Mouse (Mus musculus): ENCODE results near the gene Paf1. TPM values are rescaled to one million over a fixed set of nuclear protein-coding genes. Genes with fewer than 3 reads are reported as not detected.

Paf1 gene
- polyA plus RNA-seq, 2 experiments, result 15.0 to 40.4 TPM

DNA sequence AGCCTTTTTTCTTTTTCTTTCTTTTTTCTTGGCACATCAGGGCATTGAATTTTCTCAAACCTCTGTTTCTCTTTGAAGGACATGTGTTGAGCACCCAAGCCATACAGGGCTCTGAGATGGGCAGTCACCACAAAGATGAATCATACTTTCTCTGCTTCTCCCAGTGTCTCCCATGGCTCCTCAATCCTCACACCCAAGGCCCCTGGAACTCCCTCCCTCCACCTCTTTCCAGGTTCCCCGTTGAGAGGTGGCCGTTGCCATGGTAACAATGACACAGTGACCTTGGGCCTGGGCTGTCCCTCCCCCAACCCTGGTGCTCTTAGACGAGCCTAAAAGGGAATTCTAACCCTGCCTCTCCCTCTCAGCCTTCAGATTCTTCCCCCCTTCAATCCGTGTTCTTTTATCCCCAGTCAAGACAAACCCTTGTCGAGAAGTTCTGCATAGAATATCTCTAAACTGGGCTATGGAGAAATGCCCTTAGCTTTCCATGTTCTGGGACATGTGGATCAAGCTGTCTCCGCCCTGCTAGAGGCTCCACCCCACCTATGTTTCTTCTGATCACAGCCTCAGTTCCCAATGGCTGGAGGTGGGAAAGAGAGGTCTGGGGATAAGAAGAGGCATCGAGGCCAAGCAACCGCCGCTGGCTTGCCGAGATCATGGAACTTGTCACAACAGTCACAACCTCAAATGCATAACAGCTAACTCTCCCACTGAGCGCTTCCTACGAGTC, 54.5 kb downstream of the Paf1 start:
- Histone ChIP-seq H3K4me1 (replicated peaks; ENCODE audit: control insufficient read depth in 2 of 2, insufficient read depth in 2 of 2, low read length in 1 of 2) (peaks cover 0 to 4% of the 10 kb centered on the region in 2 experiments; a peak in 2 of 4 replicates), H3K27ac (no peak overlapping the region), H3K36me3 (replicated peaks; ENCODE audit: control insufficient read depth, insufficient read depth, low read depth) (no peaks in the 10 kb centered on the region), H3K9me3 (ENCODE audit: control insufficient read depth, low read length) (no peaks in the 10 kb centered on the region), H3K9ac (replicated peaks) (no peak overlapping the region), H3K4me3 (ENCODE audit: insufficient read depth in 1 of 2, low read depth in 2 of 2, low read length in 2 of 2) (no peak overlapping the region), H3K27me3 (ENCODE audit: control insufficient read depth, insufficient read depth, low read length) (no peaks in the 10 kb centered on the region), H3K4me2 (ENCODE audit: low read depth) (no peak overlapping the region)
- DNase-seq (ENCODE audit: low read depth in 3 of 3, low spot score in 3 of 3) (no peak), ATAC-seq (ENCODE audit: insufficient read depth) (no peak)
- 54% methylated on average over 12 of the region's 12 CpGs for WGBS (ENCODE audit: insufficient replicate concordance)
- no peak for TF ChIP-seq EP300 (IDR thresholded peaks at IDR 0.05; ENCODE audit: low read depth)
- no peak for TF ChIP-seq CTCF (IDR thresholded peaks at IDR 0.05; ENCODE audit: low read depth)

- no peaks in the 10 kb centered on the region for H3K4me1 ChIP-seq (replicated peaks; ENCODE audit: control insufficient read depth in 2 of 2, insufficient read depth in 2 of 2, low read length in 1 of 2)
- ATAC-seq (ENCODE audit: insufficient read depth) (no peak), DNase-seq (ENCODE audit: low read depth in 3 of 3, low spot score in 3 of 3) (no peak)
- H3K36me3 ChIP-seq (replicated peaks; ENCODE audit: control insufficient read depth, insufficient read depth, low read depth), result no peaks in the 10 kb centered on the region
- TF ChIP-seq EP300 (IDR thresholded peaks at IDR 0.05; ENCODE audit: low read depth), result no peak
- no peak for TF ChIP-seq CTCF (IDR thresholded peaks at IDR 0.05; ENCODE audit: low read depth)
- H3K27ac ChIP-seq, result no peak overlapping the region
- no peak overlapping the region for H3K9ac ChIP-seq (replicated peaks)
- 61% methylated on average over 13 of the region's 13 CpGs for WGBS (ENCODE audit: insufficient replicate concordance)
- no peak overlapping the region for H3K4me3 ChIP-seq (ENCODE audit: insufficient read depth in 1 of 2, low read depth in 2 of 2, low read length in 2 of 2)
- H3K4me2 ChIP-seq (ENCODE audit: low read depth), result no peak overlapping the region
- no peaks in the 10 kb centered on the region for H3K9me3 ChIP-seq (ENCODE audit: control insufficient read depth, low read length)
- no peaks in the 10 kb centered on the region for H3K27me3 ChIP-seq (ENCODE audit: control insufficient read depth, insufficient read depth, low read length)
Measured at GRCm38 (mm10) chr7:28447865-28448820, 55.4 kb downstream of the Paf1 start.

Other genes with a start within 250 kb of the Paf1 start
- gene Fbl, start 223.2 kb upstream of the Paf1 start, polyA plus RNA-seq (2012; rRNA removed), result 135 and 219 TPM in 2 replicates
- 24.4 and 29.7 TPM in 2 replicates for gene Fbl, start 223.2 kb upstream of the Paf1 start, polyA plus RNA-seq (2014; fragmentation: Nextera tagmentation; extraction: Ambion mirVana)
- 2.7 and 3.6 TPM in 2 replicates for gene Dyrk1b, start 213.5 kb upstream of the Paf1 start, polyA plus RNA-seq (2012; rRNA removed)
- 1.9 and 2.5 TPM in 2 replicates for gene Dyrk1b, start 213.5 kb upstream of the Paf1 start, polyA plus RNA-seq (2014; fragmentation: Nextera tagmentation; extraction: Ambion mirVana)
- gene Eid2, start 125.1 kb upstream of the Paf1 start, polyA plus RNA-seq (2012; rRNA removed), result 1.3 and 2.3 TPM in 2 replicates
- gene Eid2, start 125.1 kb upstream of the Paf1 start, polyA plus RNA-seq (2014; fragmentation: Nextera tagmentation; extraction: Ambion mirVana), result 0.38 and 1.1 TPM in 2 replicates
- 1.5 and 1.7 TPM in 2 replicates for gene Eid2b, start 115.2 kb upstream of the Paf1 start, polyA plus RNA-seq (2012; rRNA removed)
- 1.4 and 2.1 TPM in 2 replicates for gene Eid2b, start 115.2 kb upstream of the Paf1 start, polyA plus RNA-seq (2014; fragmentation: Nextera tagmentation; extraction: Ambion mirVana)
- not detected in 2 replicates for gene Selenov, start 101.8 kb upstream of the Paf1 start, polyA plus RNA-seq (2012; rRNA removed)
- not detected in 2 replicates for gene Selenov, start 101.8 kb upstream of the Paf1 start, polyA plus RNA-seq (2014; fragmentation: Nextera tagmentation; extraction: Ambion mirVana)
- gene Dll3, start 90.7 kb upstream of the Paf1 start, polyA plus RNA-seq (2012; rRNA removed), result 0.03 and 0.04 TPM in 2 replicates
- not detected in 2 replicates for gene Dll3, start 90.7 kb upstream of the Paf1 start, polyA plus RNA-seq (2014; fragmentation: Nextera tagmentation; extraction: Ambion mirVana)
- gene Timm50, start 80.9 kb upstream of the Paf1 start, polyA plus RNA-seq (2012; rRNA removed), result 45.4 and 52.3 TPM in 2 replicates
- gene Timm50, start 80.9 kb upstream of the Paf1 start, polyA plus RNA-seq (2014; fragmentation: Nextera tagmentation; extraction: Ambion mirVana), result 91.1 and 95.2 TPM in 2 replicates
- gene Supt5, start 54.2 kb upstream of the Paf1 start, polyA plus RNA-seq (2012; rRNA removed), result 29.4 and 29.6 TPM in 2 replicates
- 21.7 and 26.2 TPM in 2 replicates for gene Supt5, start 54.2 kb upstream of the Paf1 start, polyA plus RNA-seq (2014; fragmentation: Nextera tagmentation; extraction: Ambion mirVana)
- 512 and 1,209 TPM in 2 replicates for gene Rps16, start 42.3 kb upstream of the Paf1 start, polyA plus RNA-seq (2012; rRNA removed)
- 874 and 900 TPM in 2 replicates for gene Rps16, start 42.3 kb upstream of the Paf1 start, polyA plus RNA-seq (2014; fragmentation: Nextera tagmentation; extraction: Ambion mirVana)
- 3.2 and 3.3 TPM in 2 replicates for gene Plekhg2, start 20.4 kb upstream of the Paf1 start, polyA plus RNA-seq (2012; rRNA removed)
- gene Plekhg2, start 20.4 kb upstream of the Paf1 start, polyA plus RNA-seq (2014; fragmentation: Nextera tagmentation; extraction: Ambion mirVana), result 2.7 and 3.4 TPM in 2 replicates
- 3.9 and 5.1 TPM in 2 replicates for gene Zfp36, start 12.7 kb upstream of the Paf1 start, polyA plus RNA-seq (2012; rRNA removed)
- 4.6 and 5.0 TPM in 2 replicates for gene Zfp36, start 12.7 kb upstream of the Paf1 start, polyA plus RNA-seq (2014; fragmentation: Nextera tagmentation; extraction: Ambion mirVana)
- 21.0 and 22.2 TPM in 2 replicates for gene Med29, start 243 bp upstream of the Paf1 start, polyA plus RNA-seq (2012; rRNA removed)
- gene Med29, start 243 bp upstream of the Paf1 start, polyA plus RNA-seq (2014; fragmentation: Nextera tagmentation; extraction: Ambion mirVana), result 25.7 and 27.2 TPM in 2 replicates
- gene Gmfg, start 44.5 kb downstream of the Paf1 start, polyA plus RNA-seq (2012; rRNA removed), result 13.1 and 22.2 TPM in 2 replicates
- gene Gmfg, start 44.5 kb downstream of the Paf1 start, polyA plus RNA-seq (2014; fragmentation: Nextera tagmentation; extraction: Ambion mirVana), result 31.4 and 39.3 TPM in 2 replicates
- gene Lrfn1, start 59.0 kb downstream of the Paf1 start, polyA plus RNA-seq (2012; rRNA removed), result 0.41 and 0.58 TPM in 2 replicates
- 0.15 TPM in 1 of 2 replicates, not detected in the other for gene Lrfn1, start 59.0 kb downstream of the Paf1 start, polyA plus RNA-seq (2014; fragmentation: Nextera tagmentation; extraction: Ambion mirVana)
- gene Ifnl2, start 117.5 kb downstream of the Paf1 start, polyA plus RNA-seq (2012; rRNA removed), result not detected in 2 replicates
- gene Ifnl2, start 117.5 kb downstream of the Paf1 start, polyA plus RNA-seq (2014; fragmentation: Nextera tagmentation; extraction: Ambion mirVana), result not detected in 2 replicates
- not detected in 2 replicates for gene Ifnl3, start 129.9 kb downstream of the Paf1 start, polyA plus RNA-seq (2012; rRNA removed)
- gene Ifnl3, start 129.9 kb downstream of the Paf1 start, polyA plus RNA-seq (2014; fragmentation: Nextera tagmentation; extraction: Ambion mirVana), result not detected in 2 replicates
- not detected in 2 replicates for gene Sycn, start 147.9 kb downstream of the Paf1 start, polyA plus RNA-seq (2012; rRNA removed)
- gene Sycn, start 147.9 kb downstream of the Paf1 start, polyA plus RNA-seq (2014; fragmentation: Nextera tagmentation; extraction: Ambion mirVana), result not detected in 2 replicates
- gene Nccrp1, start 154.3 kb downstream of the Paf1 start, polyA plus RNA-seq (2012; rRNA removed), result 0.05 TPM in 1 of 2 replicates, not detected in the other
- not detected in 2 replicates for gene Nccrp1, start 154.3 kb downstream of the Paf1 start, polyA plus RNA-seq (2014; fragmentation: Nextera tagmentation; extraction: Ambion mirVana)
- gene Samd4b, start 205.2 kb downstream of the Paf1 start, polyA plus RNA-seq (2012; rRNA removed), result 12.0 and 14.2 TPM in 2 replicates
- 4.5 and 5.9 TPM in 2 replicates for gene Samd4b, start 205.2 kb downstream of the Paf1 start, polyA plus RNA-seq (2014; fragmentation: Nextera tagmentation; extraction: Ambion mirVana)
- 11.5 and 12.3 TPM in 2 replicates for gene Pak4, start 205.2 kb downstream of the Paf1 start, polyA plus RNA-seq (2012; rRNA removed)
- gene Pak4, start 205.2 kb downstream of the Paf1 start, polyA plus RNA-seq (2014; fragmentation: Nextera tagmentation; extraction: Ambion mirVana), result 8.5 and 8.6 TPM in 2 replicates
- gene Acp7, start 238.4 kb downstream of the Paf1 start, polyA plus RNA-seq (2012; rRNA removed), result not detected in 2 replicates
- gene Acp7, start 238.4 kb downstream of the Paf1 start, polyA plus RNA-seq (2014; fragmentation: Nextera tagmentation; extraction: Ambion mirVana), result not detected in 2 replicates

Data from liver, embryonic 14.5 days (tissue).